Mouse (Mus musculus) kidney, postnatal 0 days (tissue): ENCODE results near the gene Rhebl1. TPM values are rescaled to one million over a fixed set of nuclear protein-coding genes. Genes with fewer than 3 reads are reported as not detected.
"Not testable (repeated sequence)": the region's sequence is repeated elsewhere in the genome, so short reads cannot be mapped to it uniquely, and the experiment has no call there.

Experiments
- ATAC-seq: fragments of 200-750 bp; cut with Nextera tagmentation; replicated peaks from 2 replicates; pipeline ENCODE4 v1.8.0; 2017; ENCODE audit warnings: low read depth, moderate number of reproducible peaks, moderate TSS enrichment, moderate library complexity; ENCODE audit not compliant: low FRiP score
- DNase-seq: peaks from one replicate; pipeline ENCODE4 v3.0.0-alpha.2; 2016; ENCODE audit warnings: low spot score
- H3K27ac ChIP-seq: fragments of 300-500 bp; sonication (generic); 2 replicates; pipeline ENCODE4 v1.5.1; 2014; ENCODE audit warnings: mild to moderate bottlenecking
- H3K27me3 ChIP-seq: fragments of 300-500 bp; sonication (generic); 2 replicates; pipeline ENCODE4 v1.6.1; 2014; ENCODE audit warnings: low read length, mixed read lengths; ENCODE audit not compliant: insufficient read depth
- H3K36me3 ChIP-seq: fragments of 300-500 bp; sonication (generic); 2 replicates; pipeline ENCODE4 v1.6.1; 2014; ENCODE audit warnings: low read length, mixed read lengths; ENCODE audit not compliant: insufficient read depth
- H3K4me1 ChIP-seq: fragments of 300-500 bp; sonication (generic); replicated peaks from 2 replicates; pipeline ENCODE4 v1.6.1; 2014; ENCODE audit warnings: antibody characterized with exemption, low read length, mixed read lengths; ENCODE audit not compliant: insufficient read depth
- H3K4me2 ChIP-seq: fragments of 300-500 bp; sonication (generic); 2 replicates; pipeline ENCODE4 v1.6.1; 2014; ENCODE audit warnings: mild to moderate bottlenecking, low read length, moderate library complexity, mixed read lengths
- H3K4me3 ChIP-seq: fragments of 300-500 bp; sonication (generic); replicated peaks from 2 replicates; pipeline ENCODE4 v1.5.1; 2014; ENCODE audit warnings: low read depth, low read length
- H3K9ac ChIP-seq: fragments of 300-500 bp; sonication (generic); 2 replicates; pipeline ENCODE4 v1.6.1; 2014; ENCODE audit warnings: low read depth, low read length
- H3K9me3 ChIP-seq: fragments of 300-500 bp; sonication (generic); replicated peaks from 2 replicates; pipeline ENCODE4 v1.6.1; 2016; ENCODE audit warnings: low read length, inconsistent platforms, mixed read lengths
- CTCF ChIP-seq: IDR thresholded peaks from 2 replicates; pipeline ENCODE4 v1.5.1; 2016; ENCODE audit warnings: antibody characterized with exemption, low read depth, mild to moderate bottlenecking, moderate library complexity
- WGBS: fragments of 180-500 bp; shearing (Covaris S2); extraction: QIAGEN DNeasy Blood & Tissue Kit; methylation state at CpG from one replicate; pipeline ENCODE4 v1.1.7; 2014; 5-methylcytosine and 5-hydroxymethylcytosine counted together
- polyA plus RNA-seq: library from polyadenylated mRNA; unstranded; fragments of >200 nt; fragmentation: Nextera tagmentation; extraction: Ambion mirVana; gene quantifications from 2 replicates; pipeline ENCODE4 v1.2.1, GENCODE M21; 2015

Rhebl1 gene
- polyA plus RNA-seq, 1 experiment from 2014 or later: 15.4 TPM

DNA sequence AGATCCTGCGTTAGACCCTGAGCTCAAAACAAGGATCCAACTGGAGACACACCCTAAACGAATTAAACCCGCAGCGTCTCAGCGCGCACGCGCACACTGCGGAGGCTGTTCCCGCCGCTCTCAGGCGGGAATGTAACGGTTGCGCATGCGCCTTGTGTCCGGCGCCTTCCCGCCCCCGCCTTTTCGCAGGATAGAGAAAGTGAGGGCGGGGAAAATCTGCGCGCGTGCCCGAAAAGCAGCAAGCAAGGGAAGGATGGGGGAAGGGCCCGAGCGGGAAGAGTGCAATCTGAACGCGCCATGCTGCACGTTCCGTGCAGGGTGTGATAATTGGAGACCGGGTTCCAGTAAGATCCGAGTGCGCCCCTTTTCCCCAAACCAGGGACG, 39.5 kb upstream of the Rhebl1 start:
- Histone ChIP-seq H3K36me3 (peaks cover 13% of the 10 kb centered on the region), H3K4me2 (peak overlapping the region; percentile 83), H3K27ac (peak overlapping the region; percentile 95), H3K9me3 (no peaks in the 10 kb centered on the region), H3K4me1 (peaks cover under 1% of the 10 kb centered on the region; the same call in 1 of the 2 replicates), H3K27me3 (no peaks in the 10 kb centered on the region), H3K4me3 (peak overlapping the region; percentile 79), H3K9ac (peak overlapping the region; percentile 86)
- WGBS: 0% methylated on average over 35 of the region's 35 CpGs
- DNase-seq: peak; percentile 99
- TF ChIP-seq CTCF: no peak
- ATAC-seq: peak; percentile 85

DNA sequence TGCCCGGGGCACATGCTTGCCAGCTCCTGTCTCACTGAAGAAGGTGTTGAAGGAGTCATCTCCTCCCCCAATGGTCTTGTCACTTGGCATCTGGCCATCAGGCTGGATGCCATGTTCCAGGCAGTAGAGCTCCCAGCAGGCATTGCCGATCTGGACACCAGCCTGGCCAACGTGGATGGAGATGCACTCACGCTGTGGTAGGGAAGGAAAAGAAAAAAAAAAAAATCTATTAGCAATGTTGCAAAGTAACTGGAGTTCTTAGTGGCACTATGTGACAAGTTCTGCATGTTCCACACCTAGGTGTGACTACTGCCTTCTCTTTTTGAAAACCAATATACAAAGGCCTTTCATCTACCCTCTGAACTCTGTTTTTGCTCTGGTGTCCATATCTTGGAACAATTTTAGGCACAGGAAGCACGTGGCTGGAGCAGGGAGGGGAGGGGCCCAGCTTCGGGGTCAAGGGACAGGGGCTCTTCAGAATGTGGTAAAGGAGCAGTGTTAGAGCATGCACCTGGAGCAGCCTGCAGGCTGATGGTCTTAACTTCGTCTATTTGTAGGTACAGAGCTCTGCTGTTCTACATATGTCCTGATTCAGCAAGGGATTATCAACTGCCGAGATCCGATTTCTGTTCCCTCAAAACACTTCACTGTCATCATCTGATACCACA, 38.8 kb upstream of the Rhebl1 start:
- 0 out of 2 replicates have a peak overlapping the region, but pooled peaks have one; percentile 95 for H3K27ac ChIP-seq
- not testable (repeated sequence) for DNase-seq, H3K27me3 ChIP-seq, H3K4me1 ChIP-seq, H3K9me3 ChIP-seq, ATAC-seq
- H3K9ac ChIP-seq: peak overlapping the region; percentile 86
- WGBS: 4% methylated on average over 8 of the region's 9 CpGs
- peak overlapping the region; percentile 79 for H3K4me3 ChIP-seq
- peaks cover 13% of the 10 kb centered on the region for H3K36me3 ChIP-seq
- peak overlapping the region; percentile 83 for H3K4me2 ChIP-seq

DNA sequence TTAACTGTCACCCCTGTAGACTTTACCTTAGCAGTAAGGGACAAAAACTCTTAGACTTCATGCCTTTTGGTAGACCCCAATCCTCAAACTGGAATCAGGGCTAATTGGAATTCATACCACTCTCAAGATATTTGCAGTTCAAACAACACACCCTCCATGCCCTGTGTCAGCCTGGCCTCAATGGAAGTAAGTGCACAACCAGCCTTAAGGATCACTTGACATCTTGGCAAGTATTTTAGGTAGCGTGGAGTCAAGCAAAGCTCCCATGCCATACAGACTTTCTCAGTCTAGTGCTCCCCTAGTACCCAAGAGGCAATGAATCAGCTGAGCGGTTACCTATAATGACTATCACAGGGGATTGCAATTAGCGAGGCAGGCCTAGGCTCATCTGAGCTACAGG, 36.7 kb upstream of the Rhebl1 start:
- peaks cover 5% of the 10 kb centered on the region; the same call in 1 of the 2 replicates for H3K4me1 ChIP-seq
- H3K4me2 ChIP-seq: no peak overlapping the region
- peaks cover 13% of the 10 kb centered on the region for H3K36me3 ChIP-seq
- H3K27me3 ChIP-seq: no peaks in the 10 kb centered on the region
- no peak overlapping the region for H3K27ac ChIP-seq
- no peak overlapping the region for H3K4me3 ChIP-seq
- H3K9ac ChIP-seq: no peak overlapping the region
- no peaks in the 10 kb centered on the region for H3K9me3 ChIP-seq
- ATAC-seq (no peak), DNase-seq (no peak)
- no peak for TF ChIP-seq CTCF
- 66% methylated on average over 3 of the region's 3 CpGs for WGBS

DNA sequence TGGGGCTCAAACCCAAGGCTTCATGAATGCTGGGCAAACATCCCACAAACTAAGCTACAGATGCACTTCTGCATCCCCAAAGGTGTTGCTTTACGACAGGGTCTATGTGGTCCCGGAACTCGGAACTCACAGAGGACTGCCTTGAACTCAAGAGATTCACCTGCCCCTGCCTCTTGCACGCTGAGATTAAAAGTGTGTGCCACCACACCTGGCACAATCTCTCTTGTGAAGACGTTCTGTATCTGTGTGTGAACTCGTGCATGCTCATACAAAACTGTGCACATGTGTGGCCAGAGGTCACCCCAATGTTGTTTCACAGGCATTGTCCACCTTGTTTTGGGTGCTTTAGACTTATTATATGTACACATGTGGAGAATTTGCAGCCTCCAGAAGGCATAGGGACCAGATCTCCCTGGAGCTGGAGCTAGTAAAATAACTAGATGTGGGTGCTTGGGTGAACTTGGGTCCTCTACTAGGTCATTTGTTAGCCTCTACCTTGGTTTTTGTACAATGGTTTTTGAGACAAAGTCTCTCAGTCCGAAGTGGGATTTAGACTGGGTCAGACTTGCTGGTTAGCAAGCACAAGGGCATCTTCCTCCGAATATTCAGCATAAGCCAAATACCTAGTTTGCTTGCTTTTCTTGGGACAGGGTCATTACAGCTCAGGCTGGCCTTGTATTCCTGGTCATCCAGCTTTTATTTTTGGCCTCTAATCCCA, 35.8 kb upstream of the Rhebl1 start:
- Histone ChIP-seq H3K36me3 (peaks cover 13% of the 10 kb centered on the region), H3K9ac (no peak overlapping the region), H3K4me1 (peaks cover 5% of the 10 kb centered on the region; the same call in 1 of the 2 replicates), H3K27ac (no peak overlapping the region), H3K4me2 (no peak overlapping the region), H3K4me3 (no peak overlapping the region), H3K27me3 (no peaks in the 10 kb centered on the region), H3K9me3 (no peaks in the 10 kb centered on the region)
- ATAC-seq (no peak), DNase-seq (no peak)
- WGBS: 48% methylated on average over 8 of the region's 8 CpGs
- TF ChIP-seq CTCF: no peak

DNA sequence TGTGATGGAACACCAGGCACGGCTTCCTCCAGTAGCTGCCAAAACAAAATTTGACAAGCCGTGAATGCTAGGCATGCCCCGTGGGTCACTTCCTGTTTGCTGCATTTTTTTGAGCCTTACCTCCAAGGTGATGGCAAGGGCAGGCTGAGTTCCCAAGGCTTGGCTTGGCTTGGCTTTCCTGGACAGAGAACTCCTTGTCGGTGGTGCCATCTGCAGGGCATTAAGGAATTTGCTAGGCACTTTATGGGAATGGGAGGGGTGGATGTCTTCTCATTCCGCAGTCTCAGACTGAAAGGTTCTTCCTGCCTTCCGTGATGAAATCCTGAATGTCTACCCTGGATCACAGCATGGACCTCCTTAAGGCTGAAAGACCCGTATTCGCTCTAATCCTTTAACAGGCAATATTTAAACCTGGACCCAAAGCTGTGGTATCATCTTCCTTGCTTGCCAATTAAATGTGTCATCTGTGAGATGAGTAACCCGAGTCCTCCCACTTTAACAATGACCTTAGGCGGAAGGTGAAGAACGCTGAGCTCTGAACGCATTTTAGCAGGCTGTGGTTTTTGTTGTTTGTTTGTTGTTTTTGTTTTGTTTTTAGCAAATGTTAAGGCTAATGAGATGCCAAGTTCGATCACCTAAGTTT, 34.4 kb upstream of the Rhebl1 start:
- no peak overlapping the region for H3K4me3 ChIP-seq
- no peaks in the 10 kb centered on the region for H3K27me3 ChIP-seq
- peaks cover 13% of the 10 kb centered on the region for H3K36me3 ChIP-seq
- peaks cover 5% of the 10 kb centered on the region; the same call in 1 of the 2 replicates for H3K4me1 ChIP-seq
- 10% methylated on average over 13 of the region's 13 CpGs for WGBS
- H3K9me3 ChIP-seq: no peaks in the 10 kb centered on the region
- H3K9ac ChIP-seq: no peak overlapping the region
- DNase-seq (peak; percentile 94), ATAC-seq (peak; percentile 65; the same call in 1 of the 2 replicates)
- no peak overlapping the region for H3K27ac ChIP-seq
- TF ChIP-seq CTCF: peak; percentile 94
- H3K4me2 ChIP-seq: no peak overlapping the region

DNA sequence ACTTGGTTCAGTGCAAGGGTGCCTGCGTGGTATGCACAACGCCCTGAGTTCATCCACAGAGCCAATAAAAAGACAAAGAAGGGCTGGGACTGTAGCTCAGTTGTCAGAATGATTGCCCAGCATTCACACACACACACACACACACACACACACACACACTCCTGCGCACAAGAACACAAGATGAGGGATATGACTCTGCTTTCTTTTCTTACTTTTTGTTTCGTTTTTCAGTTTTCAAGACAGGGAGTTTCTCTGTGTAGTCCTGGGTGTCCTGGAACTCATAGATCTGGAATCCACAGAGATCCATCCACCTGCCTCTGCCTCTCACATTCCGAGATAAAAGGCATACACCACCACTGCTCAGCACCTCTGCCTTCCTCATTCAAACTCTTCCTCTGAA, 33.2 kb upstream of the Rhebl1 start:
- ATAC-seq: no peak
- peaks cover 5% of the 10 kb centered on the region; the same call in 1 of the 2 replicates for H3K4me1 ChIP-seq
- H3K36me3 ChIP-seq: peaks cover 13% of the 10 kb centered on the region
- no peaks in the 10 kb centered on the region for H3K27me3 ChIP-seq
- H3K9ac ChIP-seq: no peak overlapping the region
- TF ChIP-seq CTCF: no peak
- no peak overlapping the region for H3K27ac ChIP-seq
- 80% methylated on average over 5 of the region's 5 CpGs for WGBS
- H3K9me3 ChIP-seq: no peaks in the 10 kb centered on the region
- DNase-seq: no peak
- no peak overlapping the region for H3K4me3 ChIP-seq
- H3K4me2 ChIP-seq: no peak overlapping the region
